Mouse (Mus musculus) liver, adult 2 months (tissue): ENCODE results near the gene Inpp5a.

Experiments
- CTCF ChIP-seq: fragments of 200-500 bp; IDR thresholded peaks from 2 replicates; pipeline ENCODE4 v1.5.1; 2011; ENCODE audit warnings: low read depth, low read length, control low read depth
- POLR2A ChIP-seq: fragments of 200-500 bp; IDR thresholded peaks from 2 replicates; pipeline ENCODE4 v1.6.1; 2011; ENCODE audit warnings: low read length, control low read depth; ENCODE audit not compliant: insufficient read depth; ENCODE audit errors: extremely low read depth

- TF ChIP-seq CTCF: no peak
- TF ChIP-seq POLR2A: no peak
These were observed 202.4 kb downstream of the Inpp5a start for GRCm38 (mm10) chr7:139591311-139591710.
